Comparison of ENCODE assay signal across 8 mouse cellular contexts in genomic region chr17:44778141-44778540, GRCm38 (mm10). TPM values are rescaled to one million over a fixed set of nuclear protein-coding genes. Genes with fewer than 3 reads are reported as not detected.
DNase-seq lines count a peak whose midpoint lies in the region; ATAC-seq and TF ChIP-seq lines count a peak whose summit lies in the region.

No protein-coding gene starts in this region.

- H3K36me3 ChIP-seq in kidney, embryonic 16.5 days (ENCODE audit: insufficient read depth, low read length) = no peaks in the 10 kb centered on the region
- H3K36me3 ChIP-seq in embryonic facial prominence, embryonic 12.5 days = no peaks in the 10 kb centered on the region
- H3K36me3 ChIP-seq in intestine, postnatal 0 days (ENCODE audit: control insufficient read depth, insufficient read depth) = no peaks in the 10 kb centered on the region
- H3K36me3 ChIP-seq in neural tube, embryonic 12.5 days = no peaks in the 10 kb centered on the region

- peaks cover 8% of the 10 kb centered on the region for H3K4me1 ChIP-seq in kidney, embryonic 16.5 days (ENCODE audit: insufficient read depth, low read length)
- peaks cover 6% of the 10 kb centered on the region; the same call in 1 of the 2 replicates for H3K4me1 ChIP-seq in embryonic facial prominence, embryonic 12.5 days
- H3K4me1 ChIP-seq in intestine, postnatal 0 days (replicated peaks; ENCODE audit: control insufficient read depth, insufficient read depth, low read length) = no peaks in the 10 kb centered on the region
- no peaks in the 10 kb centered on the region for H3K4me1 ChIP-seq in neural tube, embryonic 12.5 days

- no peak for DNase-seq in kidney, adult 8-10 months
- no peak for DNase-seq in adrenal gland, adult 8-10 months
- no peak for DNase-seq in right cerebral cortex, postnatal 14 days
- DNase-seq in spleen, adult 12 weeks (ENCODE audit: low spot score) = no peak

- no peaks in the 10 kb centered on the region for H3K27me3 ChIP-seq in kidney, embryonic 16.5 days (ENCODE audit: insufficient read depth, low read length)
- no peaks in the 10 kb centered on the region for H3K27me3 ChIP-seq in embryonic facial prominence, embryonic 12.5 days
- no peaks in the 10 kb centered on the region for H3K27me3 ChIP-seq in intestine, postnatal 0 days (replicated peaks; ENCODE audit: control insufficient read depth, insufficient read depth, low read length)
- H3K27me3 ChIP-seq in neural tube, embryonic 12.5 days (replicated peaks) = no peaks in the 10 kb centered on the region

- H3K27ac ChIP-seq in kidney, embryonic 16.5 days (ENCODE audit: low read length) = no peak overlapping the region
- no peak overlapping the region for H3K27ac ChIP-seq in embryonic facial prominence, embryonic 12.5 days
- H3K27ac ChIP-seq in intestine, postnatal 0 days (ENCODE audit: low read depth, low read length) = no peak overlapping the region
- no peak overlapping the region for H3K27ac ChIP-seq in neural tube, embryonic 12.5 days

- ATAC-seq in kidney, embryonic 16.5 days (ENCODE audit: low FRiP score, low TSS enrichment) = no peak
- no peak for ATAC-seq in embryonic facial prominence, embryonic 12.5 days (ENCODE audit: insufficient number of reproducible peaks, insufficient read depth, low FRiP score, low TSS enrichment)
- ATAC-seq in intestine, postnatal 0 days = no peak
- no peak for ATAC-seq in neural tube, embryonic 12.5 days (ENCODE audit: low FRiP score, low read depth)

- H3K4me3 ChIP-seq in kidney, embryonic 16.5 days (ENCODE audit: low read length) = peak overlapping the region; percentile 90; the same call in 1 of the 2 replicates
- peak overlapping the region; percentile 90 for H3K4me3 ChIP-seq in embryonic facial prominence, embryonic 12.5 days
- peak overlapping the region; percentile 75; the same call in 1 of the 2 replicates for H3K4me3 ChIP-seq in intestine, postnatal 0 days (ENCODE audit: low read depth, low read length)
- H3K4me3 ChIP-seq in neural tube, embryonic 12.5 days = no peak overlapping the region

- peak overlapping the region; percentile 83 for H3K4me2 ChIP-seq in kidney, embryonic 16.5 days (replicated peaks; ENCODE audit: low read depth, low read length)
- H3K4me2 ChIP-seq in embryonic facial prominence, embryonic 12.5 days (replicated peaks) = peak overlapping the region; percentile 70
- H3K4me2 ChIP-seq in intestine, postnatal 0 days (replicated peaks; ENCODE audit: low read depth) = peak overlapping the region; percentile 85; the same call in 1 of the 2 replicates
- peak overlapping the region; percentile 66 for H3K4me2 ChIP-seq in neural tube, embryonic 12.5 days (replicated peaks)

- H3K9ac ChIP-seq in kidney, embryonic 16.5 days (replicated peaks; ENCODE audit: low read length) = no peak overlapping the region
- H3K9ac ChIP-seq in embryonic facial prominence, embryonic 12.5 days = no peak overlapping the region
- no peak overlapping the region for H3K9ac ChIP-seq in intestine, postnatal 0 days (ENCODE audit: low read depth, low read length)
- H3K9ac ChIP-seq in neural tube, embryonic 12.5 days = 0 out of 2 replicates have a peak overlapping the region, but pooled peaks have one; percentile 89

- 65% methylated on average over 5 of the region's 5 CpGs for WGBS in kidney, embryonic 16.5 days
- WGBS in embryonic facial prominence, embryonic 12.5 days = 65% methylated on average over 5 of the region's 5 CpGs
- WGBS in intestine, postnatal 0 days = 66% methylated on average over 5 of the region's 5 CpGs
- WGBS in neural tube, embryonic 12.5 days = 70% methylated on average over 5 of the region's 5 CpGs

- H3K9me3 ChIP-seq in kidney, embryonic 16.5 days (ENCODE audit: low read length) = no peaks in the 10 kb centered on the region
- H3K9me3 ChIP-seq in embryonic facial prominence, embryonic 12.5 days = no peaks in the 10 kb centered on the region
- no peaks in the 10 kb centered on the region for H3K9me3 ChIP-seq in intestine, postnatal 0 days (ENCODE audit: control insufficient read depth)
- H3K9me3 ChIP-seq in neural tube, embryonic 12.5 days = no peaks in the 10 kb centered on the region

- TF ChIP-seq CTCF in intestine, postnatal 0 days (IDR thresholded peaks at IDR 0.05; ENCODE audit: low read depth) = no peak

RNA-seq across cellular contexts. Expression of gene Supt3, which starts 1.2 kb away (rescaled TPM):
- 20.7 and 23.6 TPM in 2 replicates for polyA plus RNA-seq in kidney, embryonic 16.5 days (2015; fragmentation: Nextera tagmentation; extraction: Ambion mirVana)
- 27.6 and 27.8 TPM in 2 replicates for polyA plus RNA-seq in embryonic facial prominence, embryonic 12.5 days (2016; fragmentation: Nextera tagmentation; extraction: Ambion mirVana)
- polyA plus RNA-seq in intestine, postnatal 0 days (2015; fragmentation: Nextera tagmentation; extraction: Ambion mirVana) = 4.9 and 5.4 TPM in 2 replicates
- 20.7 and 20.9 TPM in 2 replicates for polyA plus RNA-seq in neural tube, embryonic 12.5 days (2016; fragmentation: Nextera tagmentation; extraction: Ambion mirVana)
- 10 to 100 TPM; 20.1 to 39.1 (median 31.3) TPM for total RNA-seq in adrenal gland, adult 8-10 months (2022)

RNA-seq across cellular contexts. Expression of gene Runx2, which starts 36.5 kb away (rescaled TPM):
- polyA plus RNA-seq in kidney, embryonic 16.5 days (2015; fragmentation: Nextera tagmentation; extraction: Ambion mirVana) = 1.4 and 1.5 TPM in 2 replicates
- 31.3 and 31.9 TPM in 2 replicates for polyA plus RNA-seq in embryonic facial prominence, embryonic 12.5 days (2016; fragmentation: Nextera tagmentation; extraction: Ambion mirVana)
- polyA plus RNA-seq in intestine, postnatal 0 days (2015; fragmentation: Nextera tagmentation; extraction: Ambion mirVana) = 1.0 and 1.1 TPM in 2 replicates
- polyA plus RNA-seq in neural tube, embryonic 12.5 days (2016; fragmentation: Nextera tagmentation; extraction: Ambion mirVana) = 0.52 and 1.3 TPM in 2 replicates
- total RNA-seq in adrenal gland, adult 8-10 months (2022) = 10 to 100 TPM; 19.6 to 32.8 (median 25.7) TPM

Comparison
In these comparisons a context has a peak if more than half of its experiments do, and no peak if none do; other contexts are left out.
1. RNA of gene Runx2, which starts 36.5 kb away (polyA plus RNA-seq): 31.3 to 31.9 TPM in embryonic facial prominence, embryonic 12.5 days; 1.4 to 1.5 TPM in kidney, embryonic 16.5 days, 1.0 to 1.1 TPM in intestine, postnatal 0 days and 0.52 to 1.3 TPM in neural tube, embryonic 12.5 days; every median in the first group is over 10 times any median in the second.
2. Peak in every context shown above with its lines, with median percentiles within 50 percentile points of each other: H3K4me2 ChIP-seq.